Mouse (Mus musculus) embryonic facial prominence, embryonic 15.5 days (tissue): ENCODE data around the gene Pnrc1. TPM values are rescaled to one million over a fixed set of nuclear protein-coding genes. Genes with fewer than 3 reads are reported as not detected.

Experiments used
- ATAC-seq: fragments of 200-750 bp; cut with Nextera tagmentation; 2 replicates; pipeline ENCODE4 v1.8.0; 2017; ENCODE audit warnings: low read depth, moderate TSS enrichment; ENCODE audit not compliant: insufficient number of reproducible peaks, low FRiP score, low TSS enrichment
- H3K27ac ChIP-seq: fragments of 300-500 bp; sonication (generic); replicated peaks from 2 replicates; pipeline ENCODE4 v1.5.1; 2015; ENCODE audit warnings: mild to moderate bottlenecking, inconsistent platforms
- H3K27me3 ChIP-seq: fragments of 300-500 bp; sonication (generic); 2 replicates; pipeline ENCODE4 v1.6.1; 2015; ENCODE audit warnings: inconsistent platforms
- H3K36me3 ChIP-seq: fragments of 300-500 bp; sonication (generic); 2 replicates; pipeline ENCODE4 v1.6.1; 2015; ENCODE audit warnings: mild to moderate bottlenecking, inconsistent platforms
- H3K4me1 ChIP-seq: fragments of 300-500 bp; sonication (generic); 2 replicates; pipeline ENCODE4 v1.6.1; 2015; ENCODE audit warnings: inconsistent platforms
- H3K4me2 ChIP-seq: fragments of 300-500 bp; sonication (generic); replicated peaks from 2 replicates; pipeline ENCODE4 v1.6.1; 2015; ENCODE audit warnings: mild to moderate bottlenecking, inconsistent platforms
- H3K4me3 ChIP-seq: fragments of 300-500 bp; sonication (generic); replicated peaks from 2 replicates; pipeline ENCODE4 v1.5.1; 2015; ENCODE audit warnings: mild to moderate bottlenecking, inconsistent platforms
- H3K9ac ChIP-seq: fragments of 300-500 bp; sonication (generic); 2 replicates; pipeline ENCODE4 v1.6.1; 2015; ENCODE audit warnings: inconsistent platforms
- H3K9me3 ChIP-seq: fragments of 300-500 bp; sonication (generic); replicated peaks from 2 replicates; pipeline ENCODE4 v1.6.1; 2016; ENCODE audit warnings: inconsistent platforms
- WGBS: fragments of 180-500 bp; shearing (Covaris S2); methylation state at CpG from one replicate; pipeline ENCODE4 v1.1.7; 2015; 5-methylcytosine and 5-hydroxymethylcytosine counted together
- polyA plus RNA-seq: library from polyadenylated mRNA; unstranded; fragments of >200 nt; fragmentation: Nextera tagmentation; extraction: Ambion mirVana; gene quantifications from 2 replicates; pipeline ENCODE4 v1.2.1, GENCODE M21; 2015

Gene Pnrc1
- polyA plus RNA-seq, 1 experiment from 2014 or later, result 116 TPM

- Histone ChIP-seq H3K27ac (no peak overlapping the region), H3K36me3 (no peaks in the 10 kb centered on the region), H3K4me3 (no peak overlapping the region), H3K4me2 (no peak overlapping the region), H3K4me1 (peaks cover 5% of the 10 kb centered on the region; the same call in 1 of the 2 replicates), H3K9ac (no peak overlapping the region), H3K9me3 (no peaks in the 10 kb centered on the region), H3K27me3 (no peaks in the 10 kb centered on the region)
- no peak for ATAC-seq
- WGBS, result 83% methylated on average over 11 of the region's 11 CpGs
These were observed 24.8 kb downstream of the Pnrc1 start for GRCm38 (mm10) chr4:33264979-33265726.

- Histone ChIP-seq H3K4me2 (no peak overlapping the region), H3K4me3 (no peak overlapping the region), H3K9ac (no peak overlapping the region), H3K27me3 (no peaks in the 10 kb centered on the region), H3K4me1 (peaks cover 5% of the 10 kb centered on the region; the same call in 1 of the 2 replicates), H3K27ac (no peak overlapping the region), H3K9me3 (no peaks in the 10 kb centered on the region), H3K36me3 (no peaks in the 10 kb centered on the region)
- ATAC-seq, result no peak
- 83% methylated on average over 1 of the region's 1 CpGs for WGBS
These were observed 27.1 kb downstream of the Pnrc1 start for GRCm38 (mm10) chr4:33262897-33263296.

GRCm38 (mm10) chr4:33261311-33261753 lies 28.6 kb downstream of the Pnrc1 start:
- H3K9me3 ChIP-seq, result no peaks in the 10 kb centered on the region
- peak overlapping the region; percentile 1; the same call in 1 of the 2 replicates for H3K27ac ChIP-seq
- H3K9ac ChIP-seq, result no peak overlapping the region
- H3K4me1 ChIP-seq, result peaks cover 5% of the 10 kb centered on the region; the same call in 1 of the 2 replicates
- H3K4me3 ChIP-seq, result no peak overlapping the region
- 40% methylated on average over 7 of the region's 7 CpGs for WGBS
- ATAC-seq, result peak; percentile 63; the same call in 1 of the 2 replicates
- H3K4me2 ChIP-seq, result no peak overlapping the region
- H3K36me3 ChIP-seq, result no peaks in the 10 kb centered on the region
- H3K27me3 ChIP-seq, result no peaks in the 10 kb centered on the region

GRCm38 (mm10) chr4:33260311-33260710 lies 29.7 kb downstream of the Pnrc1 start:
- H3K4me2 ChIP-seq, result no peak overlapping the region
- H3K4me3 ChIP-seq, result no peak overlapping the region
- H3K9ac ChIP-seq, result no peak overlapping the region
- no peak for ATAC-seq
- no peak overlapping the region for H3K27ac ChIP-seq
- no peaks in the 10 kb centered on the region for H3K27me3 ChIP-seq
- peaks cover 5% of the 10 kb centered on the region; the same call in 1 of the 2 replicates for H3K4me1 ChIP-seq
- no peaks in the 10 kb centered on the region for H3K36me3 ChIP-seq
- H3K9me3 ChIP-seq, result no peaks in the 10 kb centered on the region

GRCm38 (mm10) chr4:33257263-33257964 lies 32.5 kb downstream of the Pnrc1 start:
- H3K9ac ChIP-seq, result no peak overlapping the region
- H3K27ac ChIP-seq, result no peak overlapping the region
- H3K36me3 ChIP-seq, result no peaks in the 10 kb centered on the region
- ATAC-seq, result no peak
- H3K4me3 ChIP-seq, result no peak overlapping the region
- H3K4me1 ChIP-seq, result peaks cover 5% of the 10 kb centered on the region; the same call in 1 of the 2 replicates
- H3K4me2 ChIP-seq, result no peak overlapping the region
- no peaks in the 10 kb centered on the region for H3K9me3 ChIP-seq
- no peaks in the 10 kb centered on the region for H3K27me3 ChIP-seq
- 65% methylated on average over 11 of the region's 11 CpGs for WGBS

- no peak overlapping the region for H3K4me2 ChIP-seq
- H3K4me1 ChIP-seq, result no peaks in the 10 kb centered on the region
- H3K36me3 ChIP-seq, result no peaks in the 10 kb centered on the region
- no peak overlapping the region for H3K9ac ChIP-seq
- H3K27ac ChIP-seq, result no peak overlapping the region
- H3K27me3 ChIP-seq, result no peaks in the 10 kb centered on the region
- no peak for ATAC-seq
- H3K9me3 ChIP-seq, result no peaks in the 10 kb centered on the region
- 86% methylated on average over 4 of the region's 4 CpGs for WGBS
- H3K4me3 ChIP-seq, result no peak overlapping the region
These were observed 35.3 kb downstream of the Pnrc1 start for GRCm38 (mm10) chr4:33254706-33255105.

- Histone ChIP-seq H3K27ac (no peak overlapping the region), H3K9ac (no peak overlapping the region), H3K4me3 (no peak overlapping the region), H3K27me3 (no peaks in the 10 kb centered on the region), H3K4me1 (peaks cover 4% of the 10 kb centered on the region), H3K36me3 (peaks cover 5% of the 10 kb centered on the region; the same call in 1 of the 2 replicates), H3K4me2 (no peak overlapping the region), H3K9me3 (no peaks in the 10 kb centered on the region)
- no peak for ATAC-seq
- 90% methylated on average over 2 of the region's 2 CpGs for WGBS
These were observed 39.1 kb downstream of the Pnrc1 start for GRCm38 (mm10) chr4:33250867-33251266.

- no peak overlapping the region for H3K9ac ChIP-seq
- H3K9me3 ChIP-seq, result no peaks in the 10 kb centered on the region
- H3K4me1 ChIP-seq, result peaks cover 14% of the 10 kb centered on the region
- WGBS, result 67% methylated on average over 1 of the region's 1 CpGs
- H3K27ac ChIP-seq, result no peak overlapping the region
- H3K27me3 ChIP-seq, result no peaks in the 10 kb centered on the region
- no peak overlapping the region for H3K4me3 ChIP-seq
- H3K4me2 ChIP-seq, result no peak overlapping the region
- no peak for ATAC-seq
- peaks cover 15% of the 10 kb centered on the region for H3K36me3 ChIP-seq
These were observed 40.2 kb downstream of the Pnrc1 start for GRCm38 (mm10) chr4:33249716-33250230.

GRCm38 (mm10) chr4:33248915-33249314 lies 41.0 kb downstream of the Pnrc1 start:
- no peaks in the 10 kb centered on the region for H3K9me3 ChIP-seq
- peak overlapping the region; percentile 47 for H3K9ac ChIP-seq
- peak overlapping the region; percentile 63 for H3K4me2 ChIP-seq
- peak overlapping the region; percentile 86 for H3K4me3 ChIP-seq
- 2% methylated on average over 4 of the region's 4 CpGs for WGBS
- ATAC-seq, result no peak
- H3K4me1 ChIP-seq, result peaks cover 19% of the 10 kb centered on the region
- H3K27ac ChIP-seq, result peak overlapping the region; percentile 100
- H3K36me3 ChIP-seq, result peaks cover 24% of the 10 kb centered on the region
- H3K27me3 ChIP-seq, result no peaks in the 10 kb centered on the region

- Histone ChIP-seq H3K4me2 (peak overlapping the region; percentile 63), H3K9me3 (no peaks in the 10 kb centered on the region), H3K36me3 (peaks cover 30% of the 10 kb centered on the region), H3K27me3 (no peaks in the 10 kb centered on the region), H3K4me3 (peak overlapping the region; percentile 86), H3K4me1 (peaks cover 19% of the 10 kb centered on the region), H3K27ac (peak overlapping the region; percentile 100), H3K9ac (peak overlapping the region; percentile 95)
- WGBS, result under 1% methylated on average over 77 of the region's 88 CpGs
- ATAC-seq, result peak; percentile 93
These were observed 41.7 kb downstream of the Pnrc1 start for GRCm38 (mm10) chr4:33248062-33248889.
